ENCODE assay signal across 9 mouse cellular contexts in genomic region chr3:90586906-90587305, GRCm38 (mm10). TPM values are rescaled to one million over a fixed set of nuclear protein-coding genes. Genes with fewer than 3 reads are reported as not detected.
DNase-seq lines count a peak whose midpoint lies in the region; ATAC-seq lines count a peak whose summit lies in the region.
"Had no signal": no experiment of that assay in that cellular context is flagged by ENCODE, and none has a peak within 500 bp of the region (broad histone marks: within the 10 kb centered on the region; RNA-seq: fewer than 3 reads in every experiment).

No protein-coding gene starts in this region.

- 71% methylated on average over 10 of the region's 10 CpGs for WGBS in forebrain, embryonic 10.5 days
- 76% methylated on average over 10 of the region's 10 CpGs for WGBS in forebrain, embryonic 15.5 days

- no peak for ATAC-seq in forebrain, embryonic 15.5 days (replicated peaks)
- ATAC-seq in frontal cortex, adult (ENCODE audit: low TSS enrichment): no peak

- DNase-seq in forebrain, embryonic 10.5 days (ENCODE audit: extremely low spot score, low spot score): no peak
- peak; percentile 74 for DNase-seq in heart, postnatal 4 days
- DNase-seq in lung, adult 18-20 months: peak; percentile 90 to 92
- DNase-seq in spleen, postnatal 36 days (ENCODE audit: low spot score in 2 of 2): peak; percentile 94 to 95
- no peak for DNase-seq in cerebellum, adult 9-10 months

- no peaks in the 10 kb centered on the region for H3K27me3 ChIP-seq in forebrain, embryonic 10.5 days (ENCODE audit: poor library complexity, severe bottlenecking)
- H3K27me3 ChIP-seq in forebrain, embryonic 15.5 days: no peaks in the 10 kb centered on the region

- H3K4me1 ChIP-seq in forebrain, embryonic 10.5 days: peaks cover 13% of the 10 kb centered on the region
- H3K4me1 ChIP-seq in forebrain, embryonic 15.5 days: no peaks in the 10 kb centered on the region
- H3K4me1 ChIP-seq in brown adipose tissue, adult 24 weeks (ENCODE audit: control insufficient read depth, insufficient read depth, insufficient read length, low read length): peaks cover 24% of the 10 kb centered on the region

- no peak overlapping the region for H3K4me2 ChIP-seq in forebrain, embryonic 15.5 days (replicated peaks)

- 0 out of 2 replicates have a peak overlapping the region, but pooled peaks have one; percentile 15 for H3K27ac ChIP-seq in forebrain, embryonic 10.5 days
- no peak overlapping the region for H3K27ac ChIP-seq in forebrain, embryonic 15.5 days (replicated peaks)
- peak overlapping the region; percentile 65 for H3K27ac ChIP-seq in brown adipose tissue, adult 24 weeks (replicated peaks; ENCODE audit: low read depth, low read length)

- H3K4me3 ChIP-seq in forebrain, embryonic 10.5 days: no peak overlapping the region
- H3K4me3 ChIP-seq in forebrain, embryonic 15.5 days: no peak overlapping the region
- no peak overlapping the region for H3K4me3 ChIP-seq in brown adipose tissue, adult 24 weeks (ENCODE audit: insufficient read depth, low read depth, low read length)

- H3K36me3 ChIP-seq in forebrain, embryonic 10.5 days (replicated peaks): no peaks in the 10 kb centered on the region
- no peaks in the 10 kb centered on the region for H3K36me3 ChIP-seq in forebrain, embryonic 15.5 days

- no peaks in the 10 kb centered on the region for H3K9me3 ChIP-seq in forebrain, embryonic 10.5 days
- H3K9me3 ChIP-seq in forebrain, embryonic 15.5 days: no peaks in the 10 kb centered on the region

- no peak overlapping the region for H3K9ac ChIP-seq in forebrain, embryonic 15.5 days (replicated peaks)

RNA-seq across cellular contexts. Expression of gene S100a2, which starts 3.1 kb away (rescaled TPM):
- polyA plus RNA-seq in forebrain, embryonic 10.5 days (2016; fragmentation: Nextera tagmentation; extraction: Ambion mirVana): not detected in 2 replicates
- not detected in 2 replicates for polyA plus RNA-seq in forebrain, embryonic 15.5 days (2015; fragmentation: Nextera tagmentation; extraction: Ambion mirVana)
- polyA plus RNA-seq in brown adipose tissue, adult 24 weeks (2012; ENCODE audit: insufficient read depth, insufficient read length, missing spikeins): not detected in 2 replicates
- total RNA-seq in heart, postnatal 4 days (2021): not detected
- polyA plus RNA-seq: limb, embryonic 11.5 days had no signal

RNA-seq across cellular contexts. Expression of gene Gm42674, which starts 14.8 kb away (rescaled TPM):
- polyA plus RNA-seq in forebrain, embryonic 10.5 days (2016; fragmentation: Nextera tagmentation; extraction: Ambion mirVana): not detected in 2 replicates
- polyA plus RNA-seq in forebrain, embryonic 15.5 days (2015; fragmentation: Nextera tagmentation; extraction: Ambion mirVana): not detected in 2 replicates
- polyA plus RNA-seq in brown adipose tissue, adult 24 weeks (2012; ENCODE audit: insufficient read depth, insufficient read length, missing spikeins): not detected in 2 replicates
- total RNA-seq in heart, postnatal 4 days (2021): not detected
- polyA plus RNA-seq: limb, embryonic 11.5 days had no signal

RNA-seq across cellular contexts. Expression of gene S100a4, which starts 16.7 kb away (rescaled TPM):
- 0.47 TPM in 1 of 2 replicates, not detected in the other for polyA plus RNA-seq in forebrain, embryonic 10.5 days (2016; fragmentation: Nextera tagmentation; extraction: Ambion mirVana)
- 0.56 and 0.65 TPM in 2 replicates for polyA plus RNA-seq in forebrain, embryonic 15.5 days (2015; fragmentation: Nextera tagmentation; extraction: Ambion mirVana)
- polyA plus RNA-seq in brown adipose tissue, adult 24 weeks (2012; ENCODE audit: insufficient read depth, insufficient read length, missing spikeins): 21.4 and 30.3 TPM in 2 replicates
- total RNA-seq in heart, postnatal 4 days (2021): 1 to 10 TPM; 7.6 to 9.5 TPM

RNA-seq across cellular contexts. Expression of gene S100a5, which starts 21.4 kb away (rescaled TPM):
- polyA plus RNA-seq in forebrain, embryonic 10.5 days (2016; fragmentation: Nextera tagmentation; extraction: Ambion mirVana): not detected in 2 replicates
- polyA plus RNA-seq in forebrain, embryonic 15.5 days (2015; fragmentation: Nextera tagmentation; extraction: Ambion mirVana): not detected in 2 replicates
- not detected in 2 replicates for polyA plus RNA-seq in brown adipose tissue, adult 24 weeks (2012; ENCODE audit: insufficient read depth, insufficient read length, missing spikeins)
- not detected for total RNA-seq in heart, postnatal 4 days (2021)
- polyA plus RNA-seq: limb, embryonic 11.5 days had no signal

RNA-seq across cellular contexts. Expression of gene S100a6, which starts 25.8 kb away (rescaled TPM):
- polyA plus RNA-seq in forebrain, embryonic 10.5 days (2016; fragmentation: Nextera tagmentation; extraction: Ambion mirVana): 22.4 and 23.2 TPM in 2 replicates
- polyA plus RNA-seq in forebrain, embryonic 15.5 days (2015; fragmentation: Nextera tagmentation; extraction: Ambion mirVana): 12.8 and 18.5 TPM in 2 replicates
- 192 and 232 TPM in 2 replicates for polyA plus RNA-seq in brown adipose tissue, adult 24 weeks (2012; ENCODE audit: insufficient read depth, insufficient read length, missing spikeins)
- total RNA-seq in heart, postnatal 4 days (2021): 10 to 100 TPM; 72.1 to 75.9 TPM

Comparison
In these comparisons a context has a peak if more than half of its experiments do, and no peak if none do; other contexts are left out.
1. DNase-seq: peak in heart, postnatal 4 days (single experiment), lung, adult 18-20 months (2 of 2) and spleen, postnatal 36 days (2 of 2); none in forebrain, embryonic 10.5 days (single experiment) and cerebellum, adult 9-10 months (single experiment).
2. RNA of gene S100a4, which starts 16.7 kb away (polyA plus RNA-seq): 21.4 to 30.3 TPM in brown adipose tissue, adult 24 weeks; 0.56 to 0.65 TPM in forebrain, embryonic 15.5 days and 0.47 TPM in forebrain, embryonic 10.5 days; every median in the first group is over 10 times any median in the second.